Mouse (Mus musculus): ENCODE data around the gene Olfr1262.

GRCm38 (mm10) chr2:90011831-90012230 lies 11.9 kb downstream of the Olfr1262 start, which contains the start of gene Olfr1263:
- TF ChIP-seq CTCF (IDR thresholded peaks at IDR 0.05; ENCODE audit: extremely low read depth, insufficient read length, insufficient replicate concordance, low read depth, low read length) (no peak), POLR2A (IDR thresholded peaks at IDR 0.05; ENCODE audit: low read depth, low read length) (no peak)
